Mouse (Mus musculus) right cerebral cortex, postnatal 4 days (tissue): ENCODE measurements at regions not wholly inside any gene's neighbourhood (a gene's known extent, or its start where the extent isn't known, plus 50 kb on each side); places are given as distances from the start of the nearest gene placed in this dataset.

Source experiments
- DNase-seq: peaks from one replicate; pipeline ENCODE4 v3.0.0-alpha.2; 2022

DNA sequence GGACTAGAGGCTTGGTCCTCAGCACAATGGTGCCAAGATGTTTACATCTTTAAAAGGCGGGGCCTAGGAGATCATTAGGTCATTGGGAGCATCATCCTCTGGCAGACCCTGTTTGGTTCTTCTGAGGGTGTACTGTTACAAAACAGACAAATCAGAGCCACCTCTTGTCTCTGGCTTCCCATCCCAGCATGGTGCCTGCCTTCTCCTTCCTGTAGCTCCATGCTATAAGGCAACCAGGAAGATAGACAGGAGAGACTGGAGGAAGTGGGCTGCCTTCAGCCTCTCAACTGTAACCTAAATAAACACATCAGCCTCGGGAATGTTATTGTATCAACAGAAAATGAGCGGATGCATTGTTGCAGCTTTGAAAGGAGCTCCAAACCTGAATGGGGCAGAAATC is 529.8 kb upstream of the Gm765 start:
- DNase-seq = no peak

- no peak for DNase-seq
Observed at GRCm38 (mm10) chr6:98869772-98870171, 527.2 kb upstream of the Gm765 start.

- DNase-seq = no peak
Observed at GRCm38 (mm10) chr6:98864306-98864705, 521.8 kb upstream of the Gm765 start.

GRCm38 (mm10) chr6:98855958-98856357 is 513.4 kb upstream of the Gm765 start:
- no peak for DNase-seq

GRCm38 (mm10) chr6:98850906-98851305 is 508.4 kb upstream of the Gm765 start:
- DNase-seq = no peak

GRCm38 (mm10) chr6:98848835-98849234 is 506.3 kb upstream of the Gm765 start:
- DNase-seq = no peak

- no peak for DNase-seq
Observed at GRCm38 (mm10) chr6:98846001-98846695, 503.6 kb upstream of the Gm765 start.

GRCm38 (mm10) chr6:98843598-98843997 is 501.0 kb upstream of the Gm765 start:
- DNase-seq = no peak

DNA sequence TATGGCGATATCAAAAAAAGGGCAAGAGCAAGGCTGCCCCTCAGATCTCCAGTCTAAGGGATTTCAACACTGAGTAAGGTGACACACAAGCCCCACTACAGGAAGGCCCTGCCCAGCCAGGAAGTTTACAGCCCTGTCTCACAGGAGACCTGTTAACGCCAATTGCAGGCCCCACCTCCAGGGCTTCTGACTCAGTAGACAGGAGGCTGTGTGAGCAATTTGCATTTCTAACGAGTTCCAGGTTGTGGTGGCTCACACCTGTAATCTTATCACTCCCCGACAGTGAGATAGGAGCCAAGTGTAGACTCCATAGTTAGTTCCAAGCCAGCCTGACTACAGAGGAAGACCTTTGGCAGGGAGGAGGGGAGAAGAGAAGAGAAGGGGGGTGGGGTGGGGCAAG is 500.4 kb upstream of the Gm765 start:
- no peak for DNase-seq

DNA sequence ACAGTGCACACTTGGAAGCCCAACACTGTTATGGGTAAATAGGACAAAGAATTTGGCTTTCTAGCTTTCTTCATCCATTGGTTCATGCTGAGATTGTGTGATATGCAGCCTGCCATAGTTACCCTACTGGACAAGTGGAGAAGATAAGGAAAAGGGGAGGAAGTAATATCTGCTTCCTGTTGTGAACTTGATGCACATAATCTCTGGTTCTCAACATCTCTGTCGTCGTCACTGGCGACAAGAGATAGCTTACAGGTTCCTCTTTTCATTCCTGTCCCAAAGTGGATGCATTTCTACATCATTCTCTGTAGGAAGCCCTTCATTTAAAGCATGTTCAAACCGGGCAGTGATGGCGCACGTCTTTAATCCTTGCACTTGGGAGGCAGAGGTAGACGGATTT is 491.4 kb upstream of the Gm765 start:
- no peak for DNase-seq

DNA sequence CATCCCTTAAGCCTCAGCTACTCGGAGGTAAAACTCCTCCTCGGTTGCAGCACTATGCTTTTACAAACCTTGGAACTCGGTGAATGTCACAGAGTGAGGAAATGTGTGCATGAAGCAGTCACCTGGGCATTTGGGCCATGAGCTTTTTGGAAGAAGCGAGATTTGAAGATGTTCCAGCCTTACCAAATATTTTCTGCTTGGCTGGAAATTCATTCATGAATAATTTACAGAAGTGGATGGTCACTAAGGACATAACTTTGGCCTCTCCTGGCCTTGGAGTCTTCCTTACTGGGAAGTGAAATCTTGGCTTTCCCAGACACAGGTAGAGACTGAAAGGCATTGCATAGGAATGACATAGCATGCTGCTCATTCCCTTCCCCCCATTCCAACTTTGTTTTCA is 487.6 kb upstream of the Gm765 start:
- no peak for DNase-seq

DNA sequence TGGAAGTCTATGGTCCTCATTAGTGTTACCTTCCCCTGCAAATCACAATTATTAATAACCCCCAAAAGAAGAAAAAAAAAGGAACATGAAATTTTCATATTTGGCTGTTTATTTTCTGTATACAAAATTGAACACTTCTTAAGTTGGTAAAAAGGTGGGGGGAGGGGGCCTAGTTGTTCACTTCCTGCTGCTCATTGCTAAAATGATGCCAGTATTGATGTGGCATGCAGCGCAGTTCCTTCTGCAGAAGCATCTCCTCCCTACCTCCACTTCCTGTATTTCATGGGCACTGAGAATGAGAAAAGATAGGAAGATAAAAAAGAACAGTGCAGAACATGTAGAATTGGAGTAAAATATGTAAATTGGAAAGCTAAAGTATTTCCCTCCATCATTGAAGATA is 465.5 kb upstream of the Gm765 start:
- DNase-seq = no peak

DNA sequence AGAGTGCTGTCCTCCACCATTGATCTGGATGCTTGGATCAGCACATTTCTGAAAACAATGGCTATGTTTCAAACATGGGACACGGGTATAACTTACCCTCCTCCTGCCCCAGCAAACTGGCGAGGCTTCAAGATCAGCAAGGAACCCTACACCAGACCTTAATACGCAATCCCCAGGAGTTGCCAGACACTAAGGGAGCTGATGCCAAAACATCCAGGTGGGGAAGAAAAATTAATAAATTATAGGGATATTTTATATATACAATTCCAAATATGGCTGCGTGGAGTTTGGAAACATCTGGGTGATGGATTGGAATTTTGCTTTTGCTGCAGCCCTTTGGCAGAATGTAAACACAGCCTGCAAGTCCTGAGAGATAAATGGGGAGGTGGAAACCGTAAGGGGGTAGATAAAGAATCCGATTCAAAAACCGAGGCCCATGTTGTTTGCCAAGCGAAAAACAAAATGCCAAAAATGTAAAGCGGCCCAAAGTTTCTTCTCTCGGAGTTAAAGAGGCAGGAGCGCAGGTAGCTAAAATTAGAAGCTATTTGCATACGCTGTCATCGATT is 460.9 kb upstream of the Gm765 start:
- no peak for DNase-seq

GRCm38 (mm10) chr6:98801061-98801460 is 458.5 kb upstream of the Gm765 start:
- DNase-seq = no peak

DNA sequence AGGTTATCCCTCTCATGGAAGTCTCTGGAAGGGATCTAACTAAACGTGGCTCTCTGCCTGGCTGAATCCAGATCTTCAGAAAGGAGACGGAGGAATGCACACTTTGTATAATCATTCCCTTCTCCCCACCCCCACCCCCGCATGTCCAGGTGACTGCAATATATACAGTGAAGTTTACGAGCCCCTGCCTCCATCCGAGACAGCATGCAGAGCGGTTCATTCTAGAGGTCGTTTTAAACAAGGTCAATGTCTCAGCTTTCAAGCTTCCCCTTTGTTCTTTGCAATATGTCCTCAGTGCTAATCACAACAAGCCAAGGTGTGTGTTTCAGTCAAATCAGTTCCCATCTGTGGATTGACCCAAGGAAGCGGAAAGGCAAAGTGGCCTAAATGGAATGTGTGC is 457.5 kb upstream of the Gm765 start:
- no peak for DNase-seq

DNA sequence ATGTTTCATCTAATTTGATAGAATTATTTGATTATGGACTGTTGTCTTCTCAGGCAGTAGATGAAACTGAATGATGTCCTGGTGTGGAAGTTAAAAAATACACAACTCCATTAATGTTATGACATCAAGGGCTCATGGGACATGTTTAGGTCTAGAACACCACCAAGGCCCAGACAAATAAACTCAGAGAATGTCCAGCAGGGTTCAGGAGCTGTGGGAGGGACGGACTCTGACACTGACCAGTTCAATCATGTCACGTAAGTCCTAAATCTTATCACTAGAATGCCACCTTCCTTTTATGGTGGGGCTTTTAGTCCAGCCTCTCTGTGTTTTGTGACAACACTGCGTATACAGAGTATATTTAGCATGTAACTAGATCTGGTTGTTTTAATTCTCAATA is 455.2 kb upstream of the Gm765 start:
- DNase-seq = no peak

GRCm38 (mm10) chr6:98797373-98797772 is 454.8 kb upstream of the Gm765 start:
- DNase-seq = no peak

GRCm38 (mm10) chr6:98796666-98797065 is 454.1 kb upstream of the Gm765 start:
- DNase-seq = no peak

- no peak for DNase-seq
Observed at GRCm38 (mm10) chr6:98787422-98787821, 444.9 kb upstream of the Gm765 start.

DNA sequence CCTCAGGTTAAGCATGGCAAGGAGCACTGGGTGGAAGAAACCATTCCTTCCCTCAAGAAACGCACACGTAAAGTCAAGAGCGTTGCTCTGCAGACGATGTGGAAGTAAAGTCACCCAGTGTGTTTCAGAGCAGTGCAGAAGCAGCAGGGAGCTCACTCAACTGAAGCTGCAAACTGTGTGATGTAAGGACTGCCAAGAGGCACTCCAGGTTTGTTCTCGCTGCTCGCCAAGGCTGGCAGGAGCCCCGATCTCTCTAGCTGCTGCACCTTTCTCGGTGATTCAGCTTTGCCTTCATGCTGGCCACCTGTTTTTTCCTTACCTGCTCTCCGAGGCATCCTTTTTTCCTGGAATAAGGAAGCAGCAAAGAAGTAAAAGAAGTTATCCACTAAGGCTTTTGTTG is 439.5 kb upstream of the Gm765 start:
- DNase-seq = no peak

DNA sequence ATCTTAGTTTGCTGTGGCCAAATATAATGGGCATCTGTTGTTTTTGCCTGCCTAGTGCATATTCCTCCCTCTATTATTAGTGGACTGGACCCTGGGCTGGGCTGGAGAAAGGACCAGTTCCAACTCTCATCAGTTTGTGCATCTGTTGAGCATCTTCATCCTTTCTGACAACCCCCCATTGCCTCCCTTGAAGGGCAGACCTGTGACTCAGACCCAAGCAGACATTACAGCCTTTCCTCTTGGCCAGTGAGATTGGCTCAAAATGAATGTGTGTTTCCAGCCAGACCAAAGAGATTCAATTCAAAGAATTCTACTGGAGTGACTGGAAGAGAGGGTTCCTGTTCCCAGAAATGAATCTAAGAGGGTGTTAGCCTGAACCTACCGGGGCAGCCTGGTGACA is 433.2 kb upstream of the Gm765 start:
- no peak for DNase-seq

DNA sequence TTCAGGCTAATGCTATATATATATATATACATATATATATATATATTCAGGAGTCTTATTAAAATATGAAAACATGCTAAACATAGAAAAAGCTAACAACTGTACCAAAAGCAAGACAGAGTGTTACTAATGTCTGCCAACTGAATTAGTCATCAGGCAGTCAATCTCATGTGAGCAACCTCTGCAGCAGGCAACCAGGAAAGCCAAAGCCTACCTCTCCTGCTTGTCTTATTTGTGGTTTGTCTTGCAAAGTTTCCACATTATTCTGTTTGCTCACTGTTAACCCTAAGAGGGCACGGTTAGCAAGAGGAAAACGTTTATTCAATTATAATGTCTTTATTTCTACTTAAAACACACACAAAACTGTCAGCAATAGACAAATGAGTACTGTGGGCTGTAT is 427.4 kb upstream of the Gm765 start:
- no peak for DNase-seq

- no peak for DNase-seq
Observed at GRCm38 (mm10) chr6:98769322-98769721, 426.8 kb upstream of the Gm765 start.

GRCm38 (mm10) chr6:98767858-98768336 is 425.3 kb upstream of the Gm765 start:
- no peak for DNase-seq

GRCm38 (mm10) chr6:98754487-98754886 is 411.9 kb upstream of the Gm765 start:
- DNase-seq = no peak
